Mouse (Mus musculus) Patski (cell line): ENCODE data around the gene Myl6. TPM values are rescaled to one million over a fixed set of nuclear protein-coding genes. Genes with fewer than 3 reads are reported as not detected.
A peak's percentile ranks its signal among the peaks of the same experiment; 100 is the strongest.

Source experiments
- ATAC-seq: fragments of 100-300 bp; one replicate; pipeline ENCODE4 v1.8.0; 2021
- CTCF ChIA-PET: fragments of 350-600 bp; sonication (Branson Sonifier 250); formaldehyde crosslinking; loops from one replicate; lab custom pipeline; 2022; ENCODE audit warnings: inconsistent platforms; lab: Charles Lee
- POLR2A ChIA-PET: fragments of 350-600 bp; sonication (Branson Sonifier 250); formaldehyde crosslinking; loops from one replicate; lab custom pipeline; 2022; ENCODE audit warnings: antibody characterized with exemption, inconsistent platforms; lab: Charles Lee
- DNase-seq: peaks from one replicate; pipeline ENCODE4 v3.0.0-alpha.2; 2011; ENCODE audit warnings: low read depth, low spot score
- H3K27me3 ChIP-seq: fragments of 371-371 bp; one replicate; pipeline ENCODE4 v1.5.1; 2021
- CTCF ChIP-seq: fragments of 100-300 bp; IDR thresholded peaks from one replicate; pipeline ENCODE4 v1.5.1; 2021
- in situ Hi-C: fragments of 300-500 bp; cut with MboI; formaldehyde crosslinking; loops from 3 replicates; pipeline ENCODE4 v1.11.1; 2018; ENCODE audit warnings: low pct_unique_long_range_greater_than_20kb, mixed read lengths
- polyA plus RNA-seq: library from polyadenylated mRNA; unstranded; gene quantifications from one replicate; pipeline ENCODE4 v1.2.3, GENCODE M21; 2021

The Myl6 gene
- polyA plus RNA-seq, 1 experiment from 2014 or later: 1,994 TPM

DNA sequence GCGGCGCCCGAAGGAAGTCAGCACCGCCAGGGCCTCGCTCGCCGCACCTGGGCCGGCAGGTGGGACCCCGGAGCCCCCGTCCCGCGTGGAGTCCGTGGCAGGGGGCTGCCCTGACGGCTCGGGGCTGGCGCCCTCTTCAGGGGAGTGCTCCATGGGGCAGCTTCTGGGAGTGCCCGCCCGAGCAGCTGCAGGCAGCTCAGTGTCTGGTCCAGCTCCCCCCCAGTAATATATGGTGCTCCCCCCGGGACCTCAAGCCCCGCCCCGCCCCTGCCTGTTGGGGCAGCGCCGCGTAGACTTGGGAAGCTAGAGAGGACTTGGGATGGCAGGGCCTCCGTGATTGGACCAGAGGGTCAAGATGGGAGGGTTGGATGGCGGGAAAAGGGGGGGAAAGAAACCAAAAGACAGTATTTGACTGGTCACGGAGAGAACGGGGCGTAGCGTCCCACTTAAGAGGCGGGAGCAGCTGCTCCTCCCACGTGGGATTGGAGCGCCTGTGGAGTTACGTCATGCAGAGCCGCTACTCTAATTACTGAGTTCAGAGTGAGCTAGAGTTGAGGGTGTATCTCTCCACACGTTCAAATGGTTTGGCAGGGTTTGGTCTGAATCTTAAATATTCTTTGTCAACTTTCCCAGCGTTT, 31.8 kb upstream of the Myl6 start, which contains the start of gene Esyt1:
TSS of gene Esyt1 (minus strand) at position 201 of the 638 bp plus-strand sequence.
- in situ Hi-C loops: no loop called here

DNA sequence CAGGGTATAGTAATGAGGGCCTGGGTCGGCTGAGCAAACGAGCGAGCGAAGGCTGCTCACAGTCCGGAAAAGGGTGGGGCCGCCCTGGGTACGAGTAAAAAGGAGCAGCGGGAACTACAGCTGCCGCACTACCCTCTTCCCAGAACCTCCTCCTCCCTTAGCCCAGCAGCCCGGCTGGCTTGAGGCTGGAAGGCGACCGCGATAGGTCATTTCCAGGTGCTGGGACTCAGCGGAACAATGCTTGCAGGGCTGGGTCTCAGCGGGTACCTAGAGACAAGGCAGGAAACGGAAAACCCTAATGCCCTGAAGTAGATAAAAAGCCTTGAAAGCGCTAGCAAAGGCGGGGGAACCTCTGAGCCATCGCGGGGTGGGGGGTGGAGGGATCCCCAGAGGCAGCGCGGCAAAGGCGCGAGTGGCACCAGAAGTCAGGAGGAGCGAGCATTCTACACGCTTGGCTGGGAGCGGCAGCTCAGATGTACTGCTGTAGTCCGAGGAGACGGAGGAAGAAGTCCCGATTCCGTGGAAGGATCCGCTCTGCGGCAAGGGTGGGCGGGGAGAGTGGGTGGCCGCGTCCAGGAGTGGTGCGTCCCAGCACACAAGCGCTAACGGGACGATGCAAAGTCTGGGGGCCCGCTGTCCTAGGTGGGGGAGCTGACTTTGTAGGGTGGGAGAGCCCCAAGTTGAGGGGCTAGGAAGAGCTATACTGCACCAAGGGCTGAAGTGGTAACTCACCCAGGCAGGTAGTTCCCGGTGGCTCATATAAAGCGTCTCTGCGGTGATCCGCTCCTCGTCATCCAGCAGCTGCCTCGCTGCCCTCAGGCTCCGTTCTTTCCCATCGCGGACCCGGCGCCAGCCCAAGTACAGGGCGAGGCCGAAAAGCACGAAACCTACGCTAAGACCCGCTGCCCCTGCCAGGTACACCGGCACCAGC, 31.1 kb upstream of the Myl6 start:
- no peaks in the 10 kb centered on the region for H3K27me3 ChIP-seq
- TF ChIP-seq CTCF: no peak
- ChIA-PET CTCF (interaction anchor here (1.0 to 4.9 kb wide), 8 partner anchors 11 to 149 kb away, joined by 3 to 25 read pairs (median 5); no protein-coding TSS in a partner anchor), POLR2A (interaction anchor here (0.6 to 3.1 kb wide), 11 partner anchors 10 to 65 kb away, joined by 3 to 12 read pairs (median 5); partner anchors contain the start of genes Myl6 and Zc3h10)
- in situ Hi-C loops: no loop called here
- peak; percentile 54 for ATAC-seq
- no peak for DNase-seq

More for the DNA sequence above, 31.8 kb upstream of the Myl6 start, which contains the start of gene Esyt1:
- TF ChIP-seq CTCF: no peak
- POLR2A ChIA-PET: interaction anchor here (0.7 to 3.1 kb wide), 6 partner anchors 10 to 37 kb away, joined by 3 to 12 read pairs (median 4); partner anchors contain the start of gene Myl6
- DNase-seq (peak; percentile 98), ATAC-seq (peak; percentile 93)
- no peaks in the 10 kb centered on the region for H3K27me3 ChIP-seq
- CTCF ChIA-PET: interaction anchor here (0.6 to 4.9 kb wide), 8 partner anchors 10 to 336 kb away, joined by 3 to 25 read pairs (median 5); no protein-coding TSS in a partner anchor

DNA sequence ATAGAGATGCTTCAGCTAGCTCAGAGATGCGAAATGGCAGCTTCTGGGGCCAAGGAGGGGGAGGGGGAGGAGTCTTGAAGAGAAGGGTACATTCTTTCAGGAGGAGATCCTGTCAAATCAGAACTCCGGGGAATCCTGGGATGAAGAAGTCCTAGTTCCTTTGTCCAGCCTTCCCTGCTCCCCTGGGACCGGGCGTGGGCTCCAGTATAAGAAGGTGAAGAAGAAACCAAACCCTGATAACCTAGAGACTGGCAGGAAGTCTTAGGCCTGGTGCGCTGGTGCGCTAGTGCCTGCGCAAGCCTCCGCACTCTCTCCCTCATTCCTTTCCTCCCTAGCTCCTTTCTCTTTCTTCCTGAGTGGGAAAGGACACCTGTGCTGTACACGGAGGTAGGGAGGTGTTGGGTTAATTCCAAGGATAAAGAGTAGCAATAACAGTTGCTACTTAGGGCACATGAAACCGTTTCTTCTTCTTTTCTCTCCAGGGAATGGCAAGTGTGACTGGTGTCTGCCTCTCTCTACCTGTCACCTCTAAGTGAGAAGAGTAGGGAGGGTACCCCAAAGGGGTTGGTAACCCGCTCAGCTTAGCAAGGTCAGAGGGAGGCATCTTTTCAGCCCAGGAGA, 30.3 kb upstream of the Myl6 start:
- TF ChIP-seq CTCF: no peak
- no peak for ATAC-seq

DNA sequence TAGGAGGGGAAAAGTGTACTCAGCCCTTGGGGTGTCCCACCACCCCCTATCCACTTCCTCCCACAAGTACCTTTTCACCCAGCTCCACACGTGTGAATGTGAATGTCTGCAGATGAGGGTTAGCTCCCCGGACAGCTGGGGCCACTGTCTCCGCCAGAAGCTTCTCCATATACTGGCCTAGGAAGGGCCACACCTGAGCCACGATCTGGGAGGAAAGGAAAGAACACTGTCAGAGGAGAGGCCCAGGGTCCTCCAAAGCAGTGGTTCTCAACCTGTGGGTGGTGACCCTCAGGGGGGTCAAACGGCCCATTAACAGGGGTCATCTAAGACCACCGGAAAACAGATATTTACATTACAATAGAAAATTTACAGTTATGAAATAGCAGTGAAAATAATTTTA, 28.4 kb upstream of the Myl6 start:
- DNase-seq (no peak), ATAC-seq (no peak)
- H3K27me3 ChIP-seq: no peaks in the 10 kb centered on the region
- POLR2A ChIA-PET: interaction anchor here (1.1 kb wide), 1 partner anchor 10 kb away, joined by 5 read pairs; no protein-coding TSS in a partner anchor
- TF ChIP-seq CTCF: no peak
- CTCF ChIA-PET: interaction anchor here (2.4 kb wide), 1 partner anchor 10 kb away, joined by 6 read pairs; no protein-coding TSS in a partner anchor
- in situ Hi-C loops: no loop called here

More for the DNA sequence above, 30.3 kb upstream of the Myl6 start:
- no peaks in the 10 kb centered on the region for H3K27me3 ChIP-seq
- no peak for DNase-seq
- in situ Hi-C loops: no loop called here
- ChIA-PET CTCF (interaction anchor here (1.4 to 4.9 kb wide), 2 partner anchors 12 to 14 kb away, joined by 3 to 25 read pairs; no protein-coding TSS in a partner anchor), POLR2A (interaction anchor here (0.6 to 3.1 kb wide), 8 partner anchors 11 to 76 kb away, joined by 3 to 12 read pairs (median 5); partner anchors contain the start of genes Myl6 and Zc3h10)

DNA sequence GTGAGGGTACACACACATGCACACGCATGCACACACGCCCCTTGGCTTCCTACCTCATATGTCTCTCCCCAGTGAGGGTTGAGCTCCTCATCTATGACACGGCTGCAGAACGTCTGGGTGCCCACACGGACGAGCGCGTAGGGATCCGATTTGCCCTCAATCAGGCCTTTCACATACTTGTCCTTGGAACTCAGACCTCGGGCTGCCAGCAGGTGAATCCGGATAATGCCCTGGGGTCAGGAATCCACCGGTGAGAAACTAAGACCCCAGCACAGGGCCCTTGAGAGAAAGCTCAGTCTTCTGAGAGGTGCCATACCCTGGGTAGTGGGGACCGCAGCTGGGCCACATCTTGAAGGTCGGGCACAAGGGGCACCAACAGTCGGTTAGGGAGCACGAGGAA, 26.6 kb upstream of the Myl6 start:
- no peak for DNase-seq
- ChIA-PET CTCF (interaction anchor here (1.3 to 3.1 kb wide), 3 partner anchors 11 to 22 kb away, joined by 3 to 7 read pairs (median 6); partner anchors contain the start of gene Myl6b), POLR2A (no interaction called here)
- ATAC-seq: no peak
- no peaks in the 10 kb centered on the region for H3K27me3 ChIP-seq
- in situ Hi-C loops: no loop called here
- no peak for TF ChIP-seq CTCF

DNA sequence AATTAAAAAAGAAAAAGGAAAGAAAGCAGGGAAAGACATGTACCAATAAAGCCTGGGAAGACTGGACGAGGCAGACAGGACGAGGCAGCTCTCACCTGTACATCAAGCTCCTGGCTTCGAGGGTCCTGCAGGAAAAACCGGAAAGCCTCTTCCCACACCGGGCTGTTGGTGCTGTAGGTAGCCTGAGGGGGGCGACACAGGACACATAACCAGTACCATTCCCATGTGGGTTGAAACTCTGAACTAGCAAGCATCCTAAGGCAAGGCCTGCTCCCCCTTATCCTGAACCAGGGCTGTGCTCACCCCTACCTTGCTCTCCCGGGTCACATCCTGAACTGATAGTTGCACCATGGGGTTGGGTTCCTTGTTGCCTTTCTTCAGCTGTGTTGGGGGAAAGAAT, 24.9 kb upstream of the Myl6 start:
- no peaks in the 10 kb centered on the region for H3K27me3 ChIP-seq
- no peak for TF ChIP-seq CTCF
- in situ Hi-C loops: no loop called here
- no peak for ATAC-seq
- ChIA-PET CTCF (interaction anchor here (1.3 to 3.1 kb wide), 6 partner anchors 9 to 22 kb away, joined by 3 to 8 read pairs (median 6); no protein-coding TSS in a partner anchor), POLR2A (interaction anchor here (0.7 to 1.3 kb wide), 2 partner anchors 9 to 15 kb away, joined by 3 to 7 read pairs; no protein-coding TSS in a partner anchor)
- no peak for DNase-seq

DNA sequence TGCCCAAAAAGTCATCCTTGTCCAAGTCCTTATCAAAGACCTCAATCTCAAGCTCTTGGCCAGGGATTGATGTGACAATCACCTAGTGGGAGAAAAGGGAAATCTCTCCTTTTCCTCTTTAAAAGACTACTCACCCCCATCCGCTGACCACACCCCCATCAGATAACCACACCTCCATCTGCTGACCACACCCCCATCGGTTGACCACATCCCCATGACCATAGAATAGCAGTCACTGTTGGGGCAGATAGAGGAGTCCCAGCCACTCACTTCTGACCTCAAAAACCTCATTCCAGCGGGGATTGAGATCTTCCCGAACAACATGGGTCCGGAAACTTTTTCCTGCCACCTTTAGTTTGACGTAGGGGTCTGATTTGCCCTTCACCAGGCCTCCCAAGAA, 22.7 kb upstream of the Myl6 start:
- no peak for ATAC-seq
- CTCF ChIA-PET: no interaction called here
- no peaks in the 10 kb centered on the region for H3K27me3 ChIP-seq
- no peak for TF ChIP-seq CTCF
- no peak for DNase-seq
- in situ Hi-C loops: no loop called here
- POLR2A ChIA-PET: no interaction called here

DNA sequence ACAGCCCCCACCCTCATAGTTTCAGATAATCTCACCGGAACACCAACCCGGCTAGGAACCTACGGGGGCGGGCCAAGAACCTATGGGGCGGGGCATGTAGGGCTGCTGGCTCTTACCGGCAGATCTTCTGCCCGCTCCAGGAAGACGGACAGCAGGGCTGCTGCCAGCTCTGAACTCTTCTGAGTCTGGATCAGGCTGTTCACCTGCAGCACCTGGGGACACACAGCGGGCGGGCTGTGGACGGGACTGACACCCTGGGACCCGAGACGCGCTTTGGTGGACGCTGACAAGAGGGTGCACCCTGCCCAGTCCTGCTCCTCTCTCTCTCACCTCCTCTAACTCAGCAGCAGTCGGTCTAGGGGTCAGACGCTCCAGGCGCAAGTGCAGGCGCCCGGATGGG, 22.1 kb upstream of the Myl6 start:
- POLR2A ChIA-PET: no interaction called here
- ATAC-seq (no peak), DNase-seq (no peak)
- no peak for TF ChIP-seq CTCF
- CTCF ChIA-PET: interaction anchor here (1.2 kb wide), 1 partner anchor 97 kb away, joined by 3 read pairs; no protein-coding TSS in a partner anchor
- H3K27me3 ChIP-seq: no peaks in the 10 kb centered on the region
- in situ Hi-C loops: no loop called here

DNA sequence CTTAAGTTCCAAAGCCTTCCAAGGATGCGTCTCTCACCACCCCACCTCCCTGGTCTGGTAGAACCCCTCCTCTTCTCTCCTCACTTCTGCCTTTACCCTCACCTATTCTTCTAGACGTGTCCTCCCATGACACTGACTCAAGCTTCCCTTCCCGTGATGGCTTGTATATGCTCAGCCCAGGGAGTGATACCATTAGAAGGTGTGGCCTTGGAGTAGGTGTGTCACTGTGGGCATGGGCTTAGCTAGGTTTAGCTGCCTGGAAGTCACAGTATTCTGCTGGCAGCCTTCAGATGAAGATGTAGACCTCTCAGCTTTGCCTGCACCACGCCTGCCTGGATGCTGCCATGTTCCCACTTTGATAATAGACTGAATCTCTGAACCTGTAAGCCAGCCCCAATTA, 21.1 kb upstream of the Myl6 start:
- ChIA-PET POLR2A (interaction anchor here (3.9 kb wide), 1 partner anchor 10 kb away, joined by 12 read pairs; the partner anchor contains the start of gene Esyt1), CTCF (interaction anchor here (1.2 kb wide), 1 partner anchor 98 kb away, joined by 3 read pairs; no protein-coding TSS in a partner anchor)
- in situ Hi-C loops: no loop called here
- no peak for DNase-seq
- H3K27me3 ChIP-seq: no peaks in the 10 kb centered on the region
- ATAC-seq: no peak
- no peak for TF ChIP-seq CTCF
